Mouse (Mus musculus): ENCODE results near the gene Kmt2c.

Gene Kmt2c

DNA sequence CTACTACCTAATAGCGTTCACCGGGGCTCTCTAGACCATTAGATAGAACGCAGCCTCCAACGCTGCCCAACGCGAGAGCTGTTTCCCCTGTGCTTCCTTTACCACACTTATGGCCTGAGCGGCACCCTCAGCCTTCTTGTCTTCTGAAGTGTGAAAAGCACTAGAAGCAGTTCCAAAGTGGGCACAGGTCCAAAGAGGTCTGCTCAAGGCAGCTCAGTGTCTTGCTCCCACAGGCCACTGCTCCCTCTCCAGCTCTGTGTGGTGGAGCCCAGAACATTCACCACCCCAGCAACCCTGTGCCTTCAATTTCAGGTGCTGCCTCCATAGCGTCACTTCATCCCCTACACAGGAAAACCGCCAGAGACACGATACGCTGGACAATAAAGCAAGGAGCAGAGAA, 115.0 kb downstream of the Kmt2c start:
- no peak for DNase-seq (ENCODE audit: low spot score in 2 of 2)

GRCm38 (mm10) chr5:25379188-25379587, 119.4 kb downstream of the Kmt2c start:
- DNase-seq (ENCODE audit: low spot score in 2 of 2) = no peak

DNA sequence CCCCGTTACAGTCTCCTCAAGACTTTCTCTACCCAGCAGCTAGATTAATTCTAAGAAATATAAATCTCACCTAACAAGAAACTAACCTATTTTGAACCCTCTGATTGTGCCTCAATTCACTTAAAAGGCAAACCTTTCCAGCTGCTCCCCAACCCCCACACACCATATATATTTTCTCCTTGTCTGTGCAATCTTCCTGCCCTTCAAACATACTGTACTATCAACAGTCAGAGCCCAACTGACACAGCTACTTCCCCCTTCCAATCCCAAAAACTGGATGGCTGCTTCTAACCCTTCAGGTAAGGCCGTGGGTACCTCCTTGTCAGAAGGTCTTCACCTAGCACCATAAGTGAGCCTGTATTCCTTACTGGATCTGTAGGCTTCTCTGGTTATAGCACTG, 130.2 kb downstream of the Kmt2c start:
- DNase-seq (ENCODE audit: low spot score in 2 of 2) = no peak

- no peak for DNase-seq (ENCODE audit: low spot score in 2 of 2)
Measured at GRCm38 (mm10) chr5:25367126-25367525, 131.5 kb downstream of the Kmt2c start.

- DNase-seq (ENCODE audit: low spot score in 2 of 2) = no peak
Measured at GRCm38 (mm10) chr5:25353509-25353908, 145.1 kb downstream of the Kmt2c start.

DNA sequence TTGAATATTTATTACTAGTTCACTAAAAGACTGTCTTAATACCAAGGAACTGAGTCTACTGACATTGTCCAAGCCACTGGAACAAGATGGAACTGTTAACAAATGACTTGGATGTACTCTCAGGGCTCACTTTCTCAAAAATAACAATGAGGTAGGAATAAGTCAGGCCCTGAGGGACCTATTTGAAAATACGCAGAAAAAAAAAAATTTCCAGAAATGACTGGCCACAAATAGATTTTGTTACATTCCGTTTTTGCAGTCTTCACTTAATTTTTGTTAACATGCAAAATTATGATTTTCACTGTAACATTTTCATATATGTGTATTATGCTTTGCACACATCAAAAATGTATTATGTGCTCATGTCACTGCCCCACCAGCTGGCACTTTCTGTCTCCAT, 167.3 kb downstream of the Kmt2c start:
- no peak for DNase-seq (ENCODE audit: low spot score in 2 of 2)

DNA sequence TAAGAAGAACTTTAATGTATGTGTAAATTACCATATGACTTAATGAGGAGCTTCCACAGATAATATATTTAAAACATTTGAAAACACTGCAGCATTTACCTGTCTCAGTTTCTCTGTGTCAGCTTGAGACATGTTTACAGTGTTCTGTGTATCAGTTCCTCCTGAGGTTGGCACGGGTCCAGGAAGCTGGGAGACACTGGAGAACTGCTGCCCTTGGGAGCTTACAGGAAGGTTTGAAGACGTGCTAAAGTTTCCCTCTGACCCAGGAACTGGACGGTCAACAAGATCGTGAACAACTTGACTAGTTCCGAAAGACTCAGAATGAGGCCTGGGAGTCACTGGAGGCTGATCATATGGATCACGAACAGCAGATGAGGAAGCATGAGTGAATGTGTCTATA, 184.7 kb downstream of the Kmt2c start:
- no peak for DNase-seq (ENCODE audit: low spot score in 2 of 2)

GRCm38 (mm10) chr5:25310226-25310625, 188.4 kb downstream of the Kmt2c start:
- DNase-seq (ENCODE audit: low spot score in 2 of 2) = no peak

- DNase-seq (ENCODE audit: low spot score in 2 of 2) = no peak
Measured at GRCm38 (mm10) chr5:25296830-25297229, 201.8 kb downstream of the Kmt2c start.

DNA sequence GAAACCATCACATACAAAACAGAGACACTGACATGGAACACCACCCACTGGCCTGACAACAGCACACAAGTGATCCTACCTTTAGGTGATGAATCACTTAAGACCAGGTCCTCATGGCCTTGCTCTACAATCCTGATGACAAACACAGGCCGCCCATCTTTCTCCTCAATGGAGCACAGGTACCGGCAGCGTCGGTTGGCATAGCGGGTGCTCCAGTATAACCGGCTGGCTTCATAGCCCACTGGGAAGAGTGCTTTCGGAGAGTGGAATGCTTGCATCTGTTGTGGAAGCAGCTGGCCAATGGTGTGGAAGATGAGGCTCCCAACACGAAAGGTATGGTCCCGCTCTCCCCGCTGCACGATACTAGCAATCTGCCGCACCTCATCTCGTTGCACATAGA, 214.6 kb downstream of the Kmt2c start:
- no peak for DNase-seq (ENCODE audit: low spot score in 2 of 2)

- no peak for DNase-seq (ENCODE audit: low spot score in 2 of 2)
Measured at GRCm38 (mm10) chr5:25276365-25276764, 222.2 kb downstream of the Kmt2c start.

- DNase-seq (ENCODE audit: low spot score in 2 of 2) = no peak
Measured at GRCm38 (mm10) chr5:25275629-25276028, 223.0 kb downstream of the Kmt2c start.

GRCm38 (mm10) chr5:25268258-25268888, 230.2 kb downstream of the Kmt2c start:
- DNase-seq (ENCODE audit: low spot score in 2 of 2) = no peak

- DNase-seq (ENCODE audit: low spot score in 2 of 2) = no peak
Measured at GRCm38 (mm10) chr5:25262266-25262665, 236.3 kb downstream of the Kmt2c start.

DNA sequence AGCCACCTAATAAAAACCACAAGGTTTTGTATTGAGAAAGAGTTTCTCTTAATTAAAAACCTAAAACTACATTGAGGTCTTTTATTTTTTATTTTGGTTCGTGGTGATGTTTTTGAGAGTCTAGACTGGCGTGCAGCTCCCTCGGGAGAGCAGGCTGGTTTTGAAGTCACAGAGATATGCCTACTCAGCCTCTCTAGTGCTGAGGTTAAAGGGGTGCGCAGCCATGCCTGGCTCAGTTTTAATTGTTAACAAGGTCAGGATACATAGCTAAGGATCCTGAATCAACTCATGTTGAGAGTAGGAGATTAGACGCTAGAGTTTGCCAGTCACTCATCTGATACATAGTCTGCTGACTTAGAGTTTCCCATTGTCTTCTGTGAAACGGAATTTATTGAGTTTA, 237.1 kb downstream of the Kmt2c start:
- DNase-seq (ENCODE audit: low spot score in 2 of 2) = no peak

GRCm38 (mm10) chr5:25256686-25257085, 241.9 kb downstream of the Kmt2c start:
- DNase-seq (ENCODE audit: low spot score in 2 of 2) = no peak

- no peak for DNase-seq (ENCODE audit: low spot score in 2 of 2)
Measured at GRCm38 (mm10) chr5:25254491-25254890, 244.1 kb downstream of the Kmt2c start.

GRCm38 (mm10) chr5:25252825-25253544, 245.6 kb downstream of the Kmt2c start:
- no peak for DNase-seq (ENCODE audit: low spot score in 2 of 2)

DNA sequence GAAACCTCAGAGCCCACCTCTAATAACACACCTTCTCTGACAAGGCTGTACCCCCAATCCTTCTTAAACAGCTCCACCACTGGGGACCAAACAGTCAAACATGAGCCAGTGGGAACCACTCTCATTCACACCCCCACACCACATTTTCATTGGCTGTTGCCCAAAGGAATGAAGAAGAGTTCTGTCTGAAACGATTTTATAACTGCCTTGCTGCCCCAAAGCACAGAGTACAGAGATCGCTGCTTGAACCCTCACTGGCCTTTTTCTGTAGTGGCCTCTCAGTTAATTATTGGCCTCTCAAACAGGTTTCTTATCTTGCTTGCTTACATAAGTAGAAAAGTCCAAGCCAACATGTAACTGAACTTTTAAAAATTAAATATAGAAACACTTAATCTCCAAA, 246.2 kb downstream of the Kmt2c start:
- DNase-seq (ENCODE audit: low spot score in 2 of 2) = no peak

GRCm38 (mm10) chr5:25247036-25247435, 251.5 kb downstream of the Kmt2c start:
- no peak for DNase-seq (ENCODE audit: low spot score in 2 of 2)

DNA sequence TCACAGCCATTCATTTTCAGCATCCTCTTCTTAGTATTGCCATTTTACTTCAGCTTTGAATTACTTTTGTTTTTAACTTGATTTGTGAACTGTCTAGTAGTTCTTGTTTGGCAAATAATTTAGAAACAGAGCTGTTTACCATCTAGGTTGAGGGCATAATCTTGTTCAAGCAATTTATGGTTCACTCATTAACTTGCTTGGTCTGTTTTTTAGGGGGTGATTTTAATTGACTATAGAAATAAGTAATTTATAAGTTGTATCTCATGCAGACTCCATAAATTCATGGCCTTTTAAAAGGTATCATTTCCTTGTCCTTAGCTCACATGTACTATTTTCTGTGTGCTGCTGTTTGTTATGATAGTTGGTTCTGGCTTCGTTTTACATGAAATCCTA, 252.1 kb downstream of the Kmt2c start:
- DNase-seq (ENCODE audit: low spot score in 2 of 2) = no peak

GRCm38 (mm10) chr5:25245806-25246472, 252.6 kb downstream of the Kmt2c start:
- no peak for DNase-seq (ENCODE audit: low spot score in 2 of 2)

GRCm38 (mm10) chr5:25243101-25243500, 255.5 kb downstream of the Kmt2c start:
- DNase-seq (ENCODE audit: low spot score in 2 of 2) = no peak
